Mouse (Mus musculus) cerebellum, postnatal 36 days (tissue): ENCODE results near the gene Dvl1.

Experiments
- DNase-seq, 2 experiments: peaks; one replicate each; pipeline ENCODE4 v3.0.0; 2021 to 2022; ENCODE audit warnings: mixed read lengths in 2 of 2

The Dvl1 gene

GRCm38 (mm10) chr4:155908751-155909150, 61.5 kb downstream of the Dvl1 start:
- DNase-seq, result peak in 1 of 2 experiments; percentile 4
